Mouse (Mus musculus) spleen, postnatal 36 days (tissue): ENCODE results near the gene Serpinc1.
"Not testable (repeated sequence)": the region's sequence is repeated elsewhere in the genome, so short reads cannot be mapped to it uniquely, and the experiment has no call there.

Experiments used
- DNase-seq, 2 experiments: peaks; one replicate each; pipeline ENCODE4 v3.0.0; 2022; ENCODE audit warnings: low spot score in 2 of 2, mixed read lengths in 1 of 2

Gene Serpinc1

DNA sequence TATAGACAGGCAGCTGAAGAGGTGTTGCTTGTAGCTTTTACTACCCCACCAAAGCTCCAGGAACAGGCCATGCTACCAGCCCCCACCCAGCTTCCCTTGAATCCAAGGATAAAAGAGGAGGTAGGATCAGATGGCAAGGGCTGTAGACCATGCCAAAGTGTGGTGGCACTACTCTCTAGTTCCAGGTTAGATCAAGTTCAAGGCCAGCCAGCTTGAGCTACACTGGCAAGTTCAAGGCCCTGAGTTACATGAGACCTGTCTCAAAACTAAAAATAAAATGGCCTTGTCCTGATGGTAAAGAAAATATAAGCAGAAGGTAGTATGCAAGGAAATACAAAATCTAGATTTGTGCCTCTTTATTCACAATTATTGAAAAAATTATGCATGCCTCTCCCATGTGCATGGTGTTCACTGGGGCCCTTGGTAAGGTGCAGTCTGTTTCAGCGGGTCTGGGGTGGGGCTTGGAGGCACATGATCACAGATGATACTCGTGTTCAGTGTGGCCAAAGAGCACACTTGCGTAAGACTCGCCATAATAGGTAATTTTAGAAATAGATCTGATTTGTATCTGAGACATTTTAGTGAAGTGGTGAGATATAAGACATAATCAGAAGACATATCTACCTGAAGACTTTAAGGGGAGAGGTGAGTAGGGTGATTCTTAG, at the start of gene Serpinc1:
Serpinc1 (plus strand) TSS at position 515 of the 665 bp plus-strand sequence.
- DNase-seq = no peak

DNA sequence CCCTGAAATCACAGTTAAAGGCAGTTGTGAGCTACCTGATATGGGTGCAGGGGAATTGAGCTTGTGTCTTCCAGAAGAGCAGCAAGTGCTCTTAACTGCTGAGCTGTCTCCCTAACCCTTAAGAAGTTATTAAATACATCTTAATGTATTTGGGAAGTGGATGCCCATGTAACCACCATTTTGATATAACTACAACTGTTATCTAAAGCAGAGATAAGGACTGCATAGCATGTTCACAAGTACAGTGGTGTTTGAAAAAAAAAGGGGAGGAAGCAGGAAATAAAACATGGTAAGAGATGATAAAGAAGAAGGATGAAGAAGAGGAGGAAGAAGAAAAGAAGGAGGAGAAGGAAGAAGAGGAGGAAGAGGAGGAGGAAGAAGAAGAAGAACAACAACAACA, 47.1 kb upstream of the Serpinc1 start:
- no peak for DNase-seq

DNA sequence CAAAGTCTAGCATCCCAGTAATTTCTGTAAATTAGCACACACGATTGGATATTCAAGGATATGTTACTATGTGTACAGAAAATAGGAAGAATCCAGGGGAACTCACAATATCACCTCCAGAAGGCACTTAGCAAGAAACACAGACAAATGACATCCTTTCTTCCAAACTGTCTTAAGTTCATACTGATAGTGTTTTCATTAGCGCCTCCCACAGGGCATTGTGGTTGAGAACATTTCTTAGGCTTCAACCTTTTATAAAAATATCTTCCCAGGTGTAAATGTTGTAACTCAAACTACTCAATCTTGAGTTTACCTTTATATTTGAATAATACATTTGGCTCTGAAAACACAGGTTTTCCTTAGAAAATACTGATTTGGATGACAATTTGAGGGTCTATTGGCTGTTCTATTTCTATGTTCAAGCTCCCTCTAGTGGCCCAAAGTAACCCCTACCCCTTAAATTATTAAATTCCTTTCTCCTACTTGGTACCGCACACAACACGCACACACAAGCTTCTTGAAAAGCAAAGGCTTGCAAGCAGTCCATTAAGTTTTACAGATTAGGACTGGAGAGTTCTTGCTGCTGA, 44.4 kb upstream of the Serpinc1 start:
- DNase-seq = peak in 1 of 2 experiments; percentile 17

DNA sequence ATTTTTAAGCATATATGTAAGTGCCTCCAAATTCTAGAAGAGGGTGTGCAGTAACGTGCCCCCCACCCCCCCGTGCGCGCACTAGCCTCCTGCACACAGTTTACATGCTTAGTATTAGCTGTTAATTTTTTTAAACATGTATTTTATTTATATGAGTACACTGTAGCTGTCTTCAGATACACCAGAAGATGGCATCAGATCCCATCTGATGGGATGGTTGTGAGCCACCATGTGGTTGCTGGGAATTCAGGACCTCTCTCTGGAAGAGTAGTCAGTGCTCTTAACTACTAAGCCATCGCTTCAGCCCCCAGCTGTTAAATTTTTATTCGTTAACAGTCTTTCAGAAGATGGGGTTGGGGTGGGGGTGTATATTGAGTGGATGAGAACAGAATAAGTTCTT, 42.8 kb upstream of the Serpinc1 start:
- DNase-seq = no peak

DNA sequence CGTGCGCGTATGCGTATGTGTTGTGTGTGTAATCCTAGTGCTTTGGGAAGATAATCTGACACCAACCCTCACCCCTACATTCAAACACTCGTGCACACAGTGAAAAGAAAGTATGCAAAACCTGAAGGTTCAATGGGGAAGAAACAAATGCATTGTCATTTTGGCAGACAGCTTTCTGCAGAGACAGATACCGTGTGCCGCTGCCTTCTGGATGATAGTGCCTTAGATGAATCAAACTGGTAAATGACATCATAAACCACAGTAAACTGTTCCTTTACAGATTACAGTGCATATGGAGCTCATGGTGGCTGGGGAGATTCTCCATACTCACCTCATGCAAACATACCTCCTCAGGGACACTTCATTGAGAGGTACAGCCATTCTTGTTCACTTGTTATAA, 15.2 kb upstream of the Serpinc1 start:
- DNase-seq = no peak

DNA sequence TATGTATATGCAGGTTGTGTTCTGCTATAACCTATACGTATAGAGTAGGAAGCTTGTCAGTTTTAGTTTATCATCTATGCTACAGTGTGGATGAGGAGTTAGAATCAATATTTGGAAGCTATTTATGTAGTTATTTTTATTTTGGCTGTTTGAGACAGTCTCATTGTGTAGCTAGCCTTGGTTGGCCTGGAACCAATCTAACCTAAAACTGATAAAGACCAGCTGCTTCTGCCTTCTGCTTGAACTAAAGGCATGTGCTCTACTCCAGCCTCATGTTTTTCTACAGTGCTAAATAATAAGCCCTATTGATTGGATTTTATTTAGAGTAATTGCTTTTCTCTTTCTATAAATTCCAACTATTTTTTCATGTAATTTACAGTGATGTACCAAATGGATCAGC, 11.1 kb upstream of the Serpinc1 start:
- DNase-seq = no peak

DNA sequence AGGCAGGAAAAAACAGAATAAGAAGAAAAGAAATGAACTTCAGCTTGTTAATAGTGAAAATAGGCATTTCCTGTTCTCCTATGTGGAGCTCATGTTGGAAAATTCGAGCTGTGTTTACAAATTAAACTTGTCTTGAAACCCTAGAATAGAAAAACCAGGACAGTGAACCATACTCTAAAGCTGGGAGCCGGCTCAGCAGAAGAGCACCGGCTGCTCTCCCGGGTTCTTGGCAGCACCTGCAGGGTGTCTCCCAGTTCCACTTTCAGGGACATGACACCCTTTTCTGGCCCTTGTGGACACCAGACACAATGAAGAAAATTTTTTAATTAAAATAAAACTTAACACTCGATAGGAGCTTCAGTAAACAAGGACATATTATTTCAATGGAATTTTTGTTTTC, 9.7 kb upstream of the Serpinc1 start:
- no peak for DNase-seq

DNA sequence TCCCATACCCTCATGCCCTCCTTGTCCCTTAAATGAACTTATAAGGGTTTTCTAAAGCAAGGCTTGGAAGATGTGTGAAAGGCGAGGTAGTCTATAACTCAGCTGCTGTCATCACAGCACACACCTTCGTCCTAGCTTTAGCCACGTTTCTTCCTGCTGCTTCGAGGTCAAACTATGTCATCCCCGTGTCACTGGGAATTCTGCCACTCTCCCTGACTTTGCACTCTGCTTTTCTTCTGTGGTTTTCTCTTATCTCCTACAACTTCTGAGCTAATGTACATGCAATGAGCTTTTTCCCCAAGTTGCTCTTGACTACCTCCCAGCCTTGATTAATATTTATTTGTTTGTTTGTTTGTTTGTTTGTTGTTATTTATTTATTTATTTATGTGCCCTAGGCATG, 1.6 kb downstream of the Serpinc1 start:
- DNase-seq = no peak

DNA sequence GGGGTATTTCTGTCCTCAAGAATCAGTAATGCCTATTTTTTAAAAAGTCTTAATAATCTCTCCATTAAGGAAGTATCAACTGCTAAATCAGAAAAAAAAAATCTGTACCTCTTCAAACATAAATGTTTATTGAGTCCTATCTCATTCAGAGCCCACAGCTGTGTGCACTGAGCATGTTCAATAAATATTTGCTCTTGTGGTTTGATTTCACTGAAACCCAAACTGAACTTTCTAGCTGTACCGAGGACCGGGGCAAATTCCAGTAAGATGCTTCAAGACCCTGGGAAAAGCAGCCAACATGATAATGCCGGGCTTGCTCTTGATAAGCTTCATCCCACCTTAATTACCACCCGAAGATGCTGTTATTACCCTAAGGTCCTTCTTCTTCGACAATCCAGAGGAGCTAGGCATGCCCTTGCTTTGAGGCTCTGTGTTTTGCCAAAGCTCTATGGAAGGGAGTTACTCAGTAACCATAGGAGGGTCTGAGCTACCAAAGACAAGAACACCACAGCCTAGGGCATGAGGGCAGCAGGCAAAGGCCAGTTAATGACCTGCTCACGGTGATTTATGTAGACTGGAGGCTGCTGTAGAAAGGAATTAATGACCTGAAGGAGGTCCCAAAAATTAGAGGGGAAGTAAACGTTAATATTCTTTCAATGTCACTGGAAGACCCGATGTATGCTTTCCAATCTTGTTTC, 2.3 kb downstream of the Serpinc1 start:
- DNase-seq = no peak

DNA sequence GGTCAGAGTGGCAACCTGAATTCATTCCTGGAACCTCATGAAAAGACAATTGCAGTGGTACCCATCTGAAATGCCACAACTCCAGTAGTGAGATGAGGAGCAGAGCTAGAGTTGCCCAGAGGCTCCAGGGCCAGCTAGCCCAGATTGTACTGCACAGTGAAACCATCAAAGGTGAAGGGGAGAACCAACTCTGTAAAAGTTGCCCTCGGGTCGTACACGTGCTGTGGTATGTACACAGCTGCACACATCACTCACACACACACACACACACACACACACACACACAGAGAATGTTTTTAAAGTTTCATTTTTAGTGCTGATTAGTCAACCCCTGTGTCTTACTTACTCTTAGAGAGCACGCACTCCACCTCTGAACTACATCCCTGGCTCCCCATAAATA, 3.0 kb downstream of the Serpinc1 start:
- no peak for DNase-seq

DNA sequence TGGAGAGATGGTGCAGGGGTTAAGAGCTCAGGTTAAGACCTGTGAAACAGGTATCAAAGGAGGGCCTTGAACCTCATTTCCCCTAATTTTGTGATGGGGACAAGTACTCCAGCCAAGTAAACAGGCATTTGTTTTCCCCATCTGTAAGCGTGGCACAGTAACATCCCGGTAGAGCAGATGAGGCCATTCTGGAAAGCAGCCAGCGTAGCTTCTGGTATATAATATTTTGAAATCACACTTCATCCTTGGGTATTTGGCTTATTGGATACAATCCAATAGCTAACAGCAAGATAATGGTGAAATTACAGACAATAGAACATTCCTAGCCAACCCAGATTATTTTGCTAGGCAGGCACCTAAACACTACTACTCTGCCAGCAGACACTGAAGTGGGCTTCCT, 4.5 kb downstream of the Serpinc1 start:
- DNase-seq = no peak

DNA sequence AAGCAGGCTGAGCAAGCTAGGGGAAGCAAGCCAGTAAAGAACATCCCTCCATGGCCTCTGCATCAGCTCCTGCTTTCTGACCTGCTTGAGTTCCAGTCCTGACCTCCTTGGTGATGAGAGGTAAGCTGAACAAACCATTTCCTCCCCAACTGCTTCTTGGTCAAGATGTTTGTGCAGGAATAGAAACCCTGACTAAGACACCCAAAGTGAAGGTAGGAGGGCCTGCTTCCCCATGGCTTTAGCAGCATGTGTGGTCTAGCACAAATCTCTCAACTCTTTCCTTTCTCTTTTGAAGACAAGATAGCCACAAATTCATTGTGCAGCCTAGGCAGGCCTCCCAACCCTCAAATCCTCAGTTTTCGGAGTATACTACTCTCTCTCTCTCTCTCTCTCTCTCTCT, 6.3 kb downstream of the Serpinc1 start:
- not testable (repeated sequence) for DNase-seq

DNA sequence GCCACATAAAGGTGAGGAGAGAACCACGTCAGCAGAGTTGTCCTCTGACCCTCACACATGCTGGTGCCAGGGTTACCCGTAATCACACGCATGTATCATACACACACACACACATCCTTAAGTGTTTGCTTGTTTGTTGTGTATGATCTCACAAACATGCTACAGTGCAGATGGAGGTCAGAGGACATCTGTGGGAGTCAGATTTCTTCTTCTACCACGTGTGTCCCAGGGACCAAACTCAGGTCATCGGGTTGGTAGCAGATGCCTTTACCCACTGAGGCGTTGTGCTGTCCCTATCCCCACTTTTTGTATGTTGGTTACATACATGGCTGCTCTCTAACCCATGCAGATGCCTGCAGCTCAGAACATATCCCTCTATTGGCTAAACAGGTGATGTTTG, 7.1 kb downstream of the Serpinc1 start:
- DNase-seq = no peak

DNA sequence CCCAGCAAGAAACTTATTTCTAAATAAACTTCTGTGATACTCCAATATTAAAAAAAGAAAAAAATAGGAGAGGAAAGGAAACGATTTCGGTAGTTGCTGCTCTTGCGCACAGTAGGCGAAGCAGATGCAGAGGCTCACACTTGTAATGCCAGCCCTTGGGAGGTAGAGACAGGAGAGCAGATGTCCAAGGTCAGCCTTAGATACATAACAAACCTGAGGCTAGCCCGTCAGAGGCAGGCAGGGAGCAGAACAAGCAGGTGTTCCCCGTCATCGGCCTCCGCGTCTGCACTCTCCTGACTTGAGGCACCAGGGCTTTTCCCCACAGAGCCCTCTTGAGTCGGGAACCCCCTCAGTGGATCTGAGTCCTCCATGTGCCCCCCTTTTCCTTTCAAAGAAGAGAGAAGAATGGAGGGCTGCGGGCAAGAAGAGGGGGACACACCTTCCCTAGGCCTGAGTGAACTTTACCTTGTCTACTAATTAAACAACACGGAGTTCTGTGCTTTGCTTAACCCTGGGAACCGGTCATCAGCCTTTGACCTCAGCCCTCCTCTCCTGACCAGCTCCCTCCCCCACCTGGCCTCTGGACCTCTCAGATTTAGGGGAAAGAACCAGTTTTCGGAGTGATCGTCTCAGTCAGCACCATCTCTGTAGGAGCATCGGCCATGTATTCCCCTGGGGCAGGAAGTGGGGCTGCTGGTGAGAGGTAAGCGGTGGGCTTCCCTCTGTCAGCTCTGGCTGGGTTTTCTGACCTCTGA, 8.7 kb downstream of the Serpinc1 start:
- DNase-seq = no peak

DNA sequence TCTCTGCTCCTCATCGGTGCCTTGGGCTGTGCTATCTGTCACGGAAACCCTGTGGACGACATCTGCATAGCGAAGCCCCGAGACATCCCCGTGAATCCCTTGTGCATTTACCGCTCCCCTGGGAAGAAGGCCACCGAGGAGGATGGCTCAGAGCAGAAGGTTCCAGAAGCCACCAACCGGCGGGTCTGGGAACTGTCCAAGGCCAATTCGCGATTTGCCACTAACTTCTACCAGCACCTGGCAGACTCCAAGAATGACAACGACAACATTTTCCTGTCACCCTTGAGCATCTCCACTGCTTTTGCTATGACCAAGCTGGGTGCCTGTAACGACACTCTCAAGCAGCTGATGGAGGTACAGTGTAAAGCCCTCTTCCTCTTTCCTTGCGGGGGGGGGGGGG, 11.0 kb downstream of the Serpinc1 start:
- no peak for DNase-seq

DNA sequence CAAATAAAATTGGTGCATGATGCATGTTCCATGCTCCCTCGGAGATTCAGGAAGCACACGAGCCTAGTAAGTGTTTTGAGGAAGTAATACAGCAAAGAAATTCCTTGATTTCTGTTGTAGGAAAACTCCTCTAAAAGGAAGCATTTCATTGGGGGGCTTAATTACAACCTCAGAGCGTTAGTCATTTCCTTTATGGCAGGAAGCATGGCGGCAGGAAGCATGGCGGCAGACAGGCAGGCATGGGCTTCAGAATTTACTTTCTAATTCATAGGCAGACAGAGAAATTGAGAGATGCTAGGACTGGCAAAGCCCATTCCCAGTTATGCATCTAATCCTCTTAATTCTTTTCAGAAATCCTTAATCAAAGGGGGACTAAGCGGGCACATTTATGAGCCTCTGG, 15.5 kb downstream of the Serpinc1 start:
- DNase-seq = no peak

DNA sequence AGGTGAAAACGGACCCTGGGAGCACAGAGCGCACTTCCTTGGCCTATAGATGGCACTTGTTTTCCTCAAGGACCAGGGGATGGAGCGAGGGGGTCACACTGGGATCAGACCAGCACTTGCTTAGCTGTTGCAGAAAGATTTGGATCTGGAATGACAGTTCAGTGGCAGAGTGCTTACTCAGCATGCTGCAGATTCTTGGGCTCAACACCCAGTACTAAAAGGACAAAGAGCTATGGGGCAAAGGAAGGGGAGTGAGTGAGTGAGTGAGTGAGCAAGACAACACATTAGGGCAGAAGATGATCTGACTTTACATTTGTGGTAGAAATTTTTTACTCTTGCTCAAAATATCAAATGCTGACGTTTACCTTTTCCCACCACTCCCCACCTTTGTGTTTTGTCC, 26.6 kb downstream of the Serpinc1 start:
- DNase-seq = no peak

DNA sequence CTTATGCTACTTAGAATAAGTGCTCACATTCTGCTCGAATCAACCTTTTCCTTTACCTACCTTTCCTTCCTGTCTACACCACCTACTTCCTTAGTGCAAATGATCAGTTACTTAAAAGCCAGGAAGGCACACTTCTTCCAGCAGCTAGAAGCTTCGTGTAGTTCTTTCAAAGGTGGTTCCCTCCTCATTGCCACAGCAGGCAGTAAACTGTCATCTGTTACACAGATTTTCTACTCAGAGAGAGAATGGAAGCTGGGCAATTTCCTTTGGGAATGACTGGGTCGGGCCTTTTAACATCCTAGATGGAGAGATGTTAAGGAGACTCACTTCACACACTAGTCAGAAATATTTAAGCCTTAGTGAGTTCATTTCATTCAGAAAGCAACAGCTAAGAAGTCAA, 27.1 kb downstream of the Serpinc1 start:
- DNase-seq = no peak

DNA sequence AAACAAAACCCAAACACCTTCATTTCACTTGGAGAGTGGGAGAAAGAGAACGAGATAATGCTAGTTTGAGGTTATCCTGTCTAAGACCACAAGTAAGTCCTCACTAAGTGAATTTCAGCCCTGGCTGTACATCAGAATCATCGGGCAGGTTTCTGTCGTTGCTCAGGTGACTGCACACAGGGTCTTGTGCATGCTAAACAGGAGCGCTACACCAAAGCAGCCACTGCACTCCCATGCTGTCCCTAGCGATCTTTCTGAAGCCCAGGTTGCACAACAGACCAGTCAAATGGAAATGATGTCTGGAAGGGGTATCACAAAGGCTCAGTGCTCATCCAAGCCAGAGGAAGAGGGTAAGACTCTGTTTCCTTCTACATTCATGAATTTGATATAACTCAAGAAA, 28.1 kb downstream of the Serpinc1 start:
- DNase-seq = no peak

DNA sequence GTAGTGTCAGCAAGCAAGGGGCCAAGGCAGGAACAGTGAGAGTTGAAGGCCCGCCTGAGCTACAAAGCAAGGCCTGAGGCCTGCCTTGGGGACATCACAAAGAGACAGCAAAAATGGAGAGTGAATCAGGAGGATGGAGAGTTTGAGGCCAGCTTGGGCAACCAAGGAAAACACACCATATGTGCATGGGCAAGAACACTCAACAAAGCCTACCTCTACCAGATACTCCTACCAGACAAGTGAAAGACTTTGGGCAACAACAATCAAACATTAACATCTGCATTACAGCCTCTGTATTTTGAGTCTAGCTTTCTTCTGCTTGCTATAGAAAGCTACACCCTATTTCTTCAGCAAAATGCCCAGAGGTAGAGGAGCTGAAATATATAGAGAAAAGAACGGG, 29.7 kb downstream of the Serpinc1 start:
- no peak for DNase-seq

DNA sequence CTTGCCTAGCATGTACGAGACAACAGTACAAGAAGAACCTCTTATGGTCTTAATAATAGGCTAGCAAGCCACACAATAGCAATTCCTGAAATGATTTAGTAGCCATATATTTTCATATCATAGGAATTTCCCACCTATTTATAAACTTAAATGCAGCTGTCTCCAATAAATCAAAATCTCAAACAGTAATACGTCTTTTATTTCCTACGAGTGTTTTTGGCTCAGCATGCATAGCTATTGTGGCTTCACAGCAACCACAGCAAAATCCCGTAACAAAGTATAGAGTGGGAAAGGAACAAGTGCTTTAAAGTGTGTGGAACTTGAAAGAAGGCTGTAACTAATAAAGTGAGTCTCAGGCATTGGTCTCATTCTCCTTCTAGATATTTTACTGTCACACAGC, 32.1 kb downstream of the Serpinc1 start:
- DNase-seq = no peak

DNA sequence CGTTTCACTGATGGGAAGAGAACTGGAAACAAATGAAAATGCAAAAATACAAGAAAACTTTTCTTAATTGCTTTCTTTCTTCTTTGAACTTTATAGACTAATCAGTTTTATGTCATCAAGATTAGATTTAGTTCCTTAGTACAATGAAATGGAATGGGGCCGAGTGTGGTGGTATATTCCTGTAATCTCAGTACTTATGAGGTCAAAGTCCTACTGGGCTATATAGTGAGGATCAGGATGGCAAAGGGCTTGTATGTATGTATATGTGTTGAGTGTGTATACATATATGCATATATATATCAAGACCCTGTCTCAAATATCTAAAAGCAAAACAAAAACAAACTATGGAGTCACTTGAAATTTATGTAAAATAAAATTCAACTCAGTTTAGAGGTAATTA, 38.0 kb downstream of the Serpinc1 start:
- DNase-seq = no peak

DNA sequence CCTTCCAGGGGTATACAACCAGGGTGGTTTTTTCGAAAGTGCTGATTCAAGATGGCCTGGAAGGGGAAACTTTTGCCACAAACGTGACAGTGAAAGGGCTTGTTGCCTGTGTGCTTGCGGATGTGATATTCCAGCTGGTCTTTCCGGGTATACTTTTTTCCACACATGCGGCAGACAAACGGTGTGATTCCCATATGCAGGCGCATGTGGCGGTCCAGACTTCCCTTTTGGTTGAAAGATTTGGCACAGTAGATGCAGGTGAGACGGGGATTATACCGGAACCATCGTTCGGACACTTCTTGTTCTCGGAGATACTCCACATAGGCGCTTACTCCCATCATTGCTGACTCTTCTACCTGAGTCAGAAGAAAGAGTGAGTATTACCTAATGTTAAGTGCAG, 41.7 kb downstream of the Serpinc1 start:
- DNase-seq = no peak
